Mouse (Mus musculus) liver, embryonic 14.5 days (tissue): Measurements from ENCODE around the gene Tinf2.

Experiments
- CTCF ChIP-seq: IDR thresholded peaks from 2 replicates; pipeline ENCODE4 v1.5.1; 2016; ENCODE audit warnings: antibody characterized with exemption, low read depth, control low read depth
- EP300 ChIP-seq: IDR thresholded peaks from 2 replicates; pipeline ENCODE4 v1.6.1; 2016; ENCODE audit warnings: antibody characterized with exemption, low read depth

DNA sequence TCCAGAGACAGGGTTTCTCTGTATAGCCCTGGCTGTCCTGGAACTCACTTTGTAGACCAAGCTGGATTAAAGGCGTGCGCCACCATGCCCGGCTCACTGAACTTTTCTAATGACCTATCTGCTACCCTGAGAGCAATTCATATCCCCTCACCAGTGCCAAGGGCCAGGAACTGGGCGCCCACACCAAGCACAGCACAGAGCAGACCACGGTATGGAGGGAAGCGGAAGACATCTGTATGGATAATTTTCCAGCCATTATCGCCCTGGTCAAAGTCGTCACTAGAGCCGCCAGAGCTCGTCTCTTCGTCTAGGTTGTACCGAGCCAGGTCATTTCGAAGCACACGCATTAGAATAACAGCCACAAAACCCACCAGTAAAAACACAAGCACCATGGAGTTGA, 40.8 kb downstream of the Tinf2 start:
- no peak for TF ChIP-seq CTCF
- no peak for TF ChIP-seq EP300
